Mouse (Mus musculus) hindbrain, embryonic 11.5 days (tissue): ENCODE measurements around the gene Zc3h12a. TPM values are rescaled to one million over a fixed set of nuclear protein-coding genes. Genes with fewer than 3 reads are reported as not detected.

ENCODE experiments used
- ATAC-seq: fragments of 200-750 bp; cut with Nextera tagmentation; 2 replicates; pipeline ENCODE4 v1.8.0; 2017; ENCODE audit warnings: mild to moderate bottlenecking, moderate TSS enrichment, moderate library complexity; ENCODE audit not compliant: low FRiP score
- DNase-seq: peaks from one replicate; pipeline ENCODE4 v3.0.0-alpha.2; 2015; ENCODE audit warnings: low spot score
- H3K27ac ChIP-seq: fragments of 300-500 bp; sonication (generic); 2 replicates; pipeline ENCODE4 v1.5.1; 2014; ENCODE audit warnings: mild to moderate bottlenecking, low read depth, low read length
- H3K27me3 ChIP-seq: fragments of 300-500 bp; sonication (generic); 2 replicates; pipeline ENCODE4 v1.6.1; 2014; ENCODE audit warnings: mild to moderate bottlenecking, low read length, moderate library complexity, mixed read lengths; ENCODE audit not compliant: control insufficient read depth, insufficient read depth
- H3K36me3 ChIP-seq: fragments of 300-500 bp; sonication (generic); 2 replicates; pipeline ENCODE4 v1.6.1; 2014; ENCODE audit warnings: mild to moderate bottlenecking, low read length, moderate library complexity, mixed read lengths; ENCODE audit not compliant: control insufficient read depth, insufficient read depth
- H3K4me1 ChIP-seq: fragments of 300-500 bp; sonication (generic); replicated peaks from 2 replicates; pipeline ENCODE4 v1.6.1; 2014; ENCODE audit warnings: low read length, mixed read lengths; ENCODE audit not compliant: control insufficient read depth, insufficient read depth
- H3K4me2 ChIP-seq: fragments of 300-500 bp; sonication (generic); replicated peaks from 2 replicates; pipeline ENCODE4 v1.6.1; 2014; ENCODE audit warnings: mild to moderate bottlenecking, low read depth, low read length
- H3K4me3 ChIP-seq: fragments of 300-500 bp; sonication (generic); 2 replicates; pipeline ENCODE4 v1.5.1; 2014; ENCODE audit warnings: low read depth, low read length
- H3K9ac ChIP-seq: fragments of 300-500 bp; sonication (generic); 2 replicates; pipeline ENCODE4 v1.6.1; 2014; ENCODE audit warnings: low read depth, low read length
- H3K9me3 ChIP-seq: fragments of 300-500 bp; sonication (generic); 2 replicates; pipeline ENCODE4 v1.6.1; 2016; ENCODE audit warnings: low read length; ENCODE audit not compliant: control insufficient read depth
- WGBS: fragments of 180-500 bp; shearing (Covaris S2); extraction: QIAGEN DNeasy Blood & Tissue Kit; methylation state at CpG from one replicate; pipeline ENCODE4 v1.1.7; 2014; 5-methylcytosine and 5-hydroxymethylcytosine counted together
- polyA plus RNA-seq: library from polyadenylated mRNA; unstranded; fragments of >200 nt; fragmentation: Nextera tagmentation; extraction: Ambion mirVana; gene quantifications from 2 replicates; pipeline ENCODE4 v1.2.1, GENCODE M21; 2014

The Zc3h12a gene
- polyA plus RNA-seq, 1 experiment from 2014 or later = 0.29 TPM

- no peaks in the 10 kb centered on the region for H3K27me3 ChIP-seq
- no peak for DNase-seq
- H3K27ac ChIP-seq = no peak overlapping the region
- no peak for ATAC-seq
- no peak overlapping the region for H3K9ac ChIP-seq
- H3K36me3 ChIP-seq = no peaks in the 10 kb centered on the region
- no peaks in the 10 kb centered on the region for H3K9me3 ChIP-seq
- 71% methylated on average over 4 of the region's 4 CpGs for WGBS
- no peak overlapping the region for H3K4me2 ChIP-seq
- H3K4me3 ChIP-seq = no peak overlapping the region
- no peaks in the 10 kb centered on the region for H3K4me1 ChIP-seq
Measured at GRCm38 (mm10) chr4:125153659-125154241, 26.1 kb upstream of the Zc3h12a start.

GRCm38 (mm10) chr4:125152469-125152868, 24.8 kb upstream of the Zc3h12a start:
- H3K4me2 ChIP-seq = no peak overlapping the region
- H3K27ac ChIP-seq = no peak overlapping the region
- no peaks in the 10 kb centered on the region for H3K36me3 ChIP-seq
- no peaks in the 10 kb centered on the region for H3K27me3 ChIP-seq
- no peak for ATAC-seq
- H3K4me1 ChIP-seq = no peaks in the 10 kb centered on the region
- no peak overlapping the region for H3K4me3 ChIP-seq
- DNase-seq = no peak
- 86% methylated on average over 6 of the region's 6 CpGs for WGBS
- H3K9ac ChIP-seq = no peak overlapping the region
- no peaks in the 10 kb centered on the region for H3K9me3 ChIP-seq

GRCm38 (mm10) chr4:125149460-125149859, 21.8 kb upstream of the Zc3h12a start:
- no peak overlapping the region for H3K9ac ChIP-seq
- H3K27me3 ChIP-seq = no peaks in the 10 kb centered on the region
- DNase-seq = no peak
- no peak overlapping the region for H3K27ac ChIP-seq
- H3K4me3 ChIP-seq = no peak overlapping the region
- WGBS = 45% methylated on average over 5 of the region's 5 CpGs
- no peaks in the 10 kb centered on the region for H3K4me1 ChIP-seq
- H3K36me3 ChIP-seq = no peaks in the 10 kb centered on the region
- no peaks in the 10 kb centered on the region for H3K9me3 ChIP-seq
- H3K4me2 ChIP-seq = no peak overlapping the region
- ATAC-seq = no peak

- Histone ChIP-seq H3K4me3 (no peak overlapping the region), H3K9ac (no peak overlapping the region), H3K36me3 (no peaks in the 10 kb centered on the region), H3K27ac (no peak overlapping the region), H3K4me1 (no peaks in the 10 kb centered on the region), H3K4me2 (no peak overlapping the region), H3K27me3 (no peaks in the 10 kb centered on the region), H3K9me3 (no peaks in the 10 kb centered on the region)
- no peak for ATAC-seq
- no peak for DNase-seq
- WGBS = 85% methylated on average over 4 of the region's 4 CpGs
Measured at GRCm38 (mm10) chr4:125147970-125148369, 20.3 kb upstream of the Zc3h12a start.

GRCm38 (mm10) chr4:125145213-125145612, 17.6 kb upstream of the Zc3h12a start:
- H3K36me3 ChIP-seq = no peaks in the 10 kb centered on the region
- no peaks in the 10 kb centered on the region for H3K9me3 ChIP-seq
- no peaks in the 10 kb centered on the region for H3K27me3 ChIP-seq
- ATAC-seq = no peak
- no peak overlapping the region for H3K9ac ChIP-seq
- no peaks in the 10 kb centered on the region for H3K4me1 ChIP-seq
- no peak for DNase-seq
- H3K4me3 ChIP-seq = no peak overlapping the region
- H3K27ac ChIP-seq = no peak overlapping the region
- 29% methylated on average over 10 of the region's 10 CpGs for WGBS
- no peak overlapping the region for H3K4me2 ChIP-seq

GRCm38 (mm10) chr4:125144627-125145026, 17.0 kb upstream of the Zc3h12a start:
- H3K4me2 ChIP-seq = no peak overlapping the region
- no peaks in the 10 kb centered on the region for H3K9me3 ChIP-seq
- no peaks in the 10 kb centered on the region for H3K27me3 ChIP-seq
- no peaks in the 10 kb centered on the region for H3K4me1 ChIP-seq
- H3K4me3 ChIP-seq = no peak overlapping the region
- 15% methylated on average over 7 of the region's 7 CpGs for WGBS
- H3K27ac ChIP-seq = no peak overlapping the region
- no peak for DNase-seq
- H3K9ac ChIP-seq = no peak overlapping the region
- no peaks in the 10 kb centered on the region for H3K36me3 ChIP-seq
- no peak for ATAC-seq

- no peak overlapping the region for H3K4me2 ChIP-seq
- DNase-seq (no peak), ATAC-seq (no peak)
- H3K9ac ChIP-seq = no peak overlapping the region
- H3K27ac ChIP-seq = no peak overlapping the region
- H3K36me3 ChIP-seq = no peaks in the 10 kb centered on the region
- H3K4me3 ChIP-seq = no peak overlapping the region
- WGBS = 78% methylated on average over 5 of the region's 5 CpGs
- no peaks in the 10 kb centered on the region for H3K4me1 ChIP-seq
- no peaks in the 10 kb centered on the region for H3K27me3 ChIP-seq
- no peaks in the 10 kb centered on the region for H3K9me3 ChIP-seq
Measured at GRCm38 (mm10) chr4:125144211-125144610, 16.6 kb upstream of the Zc3h12a start.

- H3K9ac ChIP-seq = no peak overlapping the region
- DNase-seq = no peak
- H3K27me3 ChIP-seq = no peaks in the 10 kb centered on the region
- H3K9me3 ChIP-seq = no peaks in the 10 kb centered on the region
- WGBS = 78% methylated on average over 7 of the region's 7 CpGs
- ATAC-seq = no peak
- no peak overlapping the region for H3K27ac ChIP-seq
- no peaks in the 10 kb centered on the region for H3K4me1 ChIP-seq
- H3K36me3 ChIP-seq = no peaks in the 10 kb centered on the region
- H3K4me2 ChIP-seq = no peak overlapping the region
- H3K4me3 ChIP-seq = no peak overlapping the region
Measured at GRCm38 (mm10) chr4:125138321-125138720, 10.7 kb upstream of the Zc3h12a start.

- Histone ChIP-seq H3K9ac (no peak overlapping the region), H3K27ac (no peak overlapping the region), H3K9me3 (no peaks in the 10 kb centered on the region), H3K27me3 (no peaks in the 10 kb centered on the region), H3K4me3 (no peak overlapping the region), H3K4me2 (no peak overlapping the region), H3K36me3 (no peaks in the 10 kb centered on the region), H3K4me1 (no peaks in the 10 kb centered on the region)
- DNase-seq (no peak), ATAC-seq (no peak)
- 64% methylated on average over 12 of the region's 12 CpGs for WGBS
Measured at GRCm38 (mm10) chr4:125136303-125136888, 8.8 kb upstream of the Zc3h12a start.
